Mouse (Mus musculus): ENCODE data around the gene Necab3. TPM values are rescaled to one million over a fixed set of nuclear protein-coding genes. Genes with fewer than 3 reads are reported as not detected.
A peak's percentile ranks its signal among the peaks of the same experiment; 100 is the strongest.

Necab3 gene
- polyA plus RNA-seq, 1 experiment from 2014 or later = 10.4 TPM

- no peaks in the 10 kb centered on the region for H3K9me3 ChIP-seq (ENCODE audit: control insufficient read depth, low read length)
- DNase-seq (ENCODE audit: low spot score) (peak; percentile 70), ATAC-seq (ENCODE audit: insufficient read depth, low FRiP score, low TSS enrichment) (no peak; the same call in 1 of the 2 replicates)
- 0 out of 2 replicates have a peak overlapping the region, but pooled peaks have one; percentile 6 for H3K4me3 ChIP-seq (ENCODE audit: low read depth, low read length)
- H3K27ac ChIP-seq (ENCODE audit: low read depth, low read length) = no peak overlapping the region
- 25% methylated on average over 27 of the region's 27 CpGs for WGBS
- peak overlapping the region; percentile 14; the same call in 1 of the 2 replicates for H3K4me2 ChIP-seq (ENCODE audit: low read depth)
- no peaks in the 10 kb centered on the region for H3K36me3 ChIP-seq (ENCODE audit: control insufficient read depth, insufficient read depth, low read length)
- peaks cover 13% of the 10 kb centered on the region; the same call in 1 of the 2 replicates for H3K27me3 ChIP-seq (ENCODE audit: control insufficient read depth, insufficient read depth, low read length)
- peaks cover 11% of the 10 kb centered on the region for H3K4me1 ChIP-seq (ENCODE audit: control insufficient read depth, insufficient read depth, low read length)
- H3K9ac ChIP-seq (ENCODE audit: low read length) = no peak overlapping the region; the same call in 1 of the 2 replicates
Observed at GRCm38 (mm10) chr2:154552424-154552907, 6.2 kb downstream of the Necab3 start.

DNA sequence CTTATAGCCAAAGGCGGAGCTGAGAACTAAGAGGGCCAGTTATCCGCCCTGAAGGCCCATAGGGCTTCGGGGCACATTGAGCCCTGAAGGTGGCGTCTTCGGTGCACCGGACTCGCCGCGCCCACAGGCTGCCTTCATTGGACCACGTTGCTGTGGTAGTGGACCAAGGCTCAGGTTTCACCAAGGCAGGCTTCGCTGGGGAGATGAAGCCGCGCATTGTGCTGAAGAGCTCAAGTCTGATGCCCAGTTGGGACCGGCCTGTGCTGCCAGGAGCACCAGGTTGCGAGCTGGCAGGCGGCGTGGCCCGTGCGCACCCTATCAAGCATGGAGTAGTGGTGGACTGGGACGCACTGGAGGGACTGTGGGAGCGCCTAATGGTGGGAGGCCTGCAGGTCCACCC, 6.8 kb downstream of the Necab3 start:
- peak overlapping the region; percentile 14; the same call in 1 of the 2 replicates for H3K4me2 ChIP-seq (ENCODE audit: low read depth)
- ATAC-seq (ENCODE audit: insufficient read depth, low FRiP score, low TSS enrichment) = no peak
- no peak overlapping the region for H3K27ac ChIP-seq (ENCODE audit: low read depth, low read length)
- peaks cover 9% of the 10 kb centered on the region for H3K4me1 ChIP-seq (ENCODE audit: control insufficient read depth, insufficient read depth, low read length)
- peaks cover 13% of the 10 kb centered on the region; the same call in 1 of the 2 replicates for H3K27me3 ChIP-seq (ENCODE audit: control insufficient read depth, insufficient read depth, low read length)
- H3K36me3 ChIP-seq (ENCODE audit: control insufficient read depth, insufficient read depth, low read length) = no peaks in the 10 kb centered on the region
- H3K4me3 ChIP-seq (ENCODE audit: low read depth, low read length) = no peak overlapping the region
- no peak overlapping the region for H3K9ac ChIP-seq (ENCODE audit: low read length)
- no peaks in the 10 kb centered on the region for H3K9me3 ChIP-seq (ENCODE audit: control insufficient read depth, low read length)
- 21% methylated on average over 21 of the region's 21 CpGs for WGBS
- no peak for DNase-seq (ENCODE audit: low spot score)

GRCm38 (mm10) chr2:154551476-154551875, 7.2 kb downstream of the Necab3 start, which contains the start of gene Actl10:
Gene Actl10, plus strand, starts transcription at chr2:154551776.
- Histone ChIP-seq H3K4me3 (ENCODE audit: low read depth, low read length) (0 out of 2 replicates have a peak within 1 kb of the TSS, but pooled peaks have one; percentile 6), H3K9me3 (ENCODE audit: control insufficient read depth, low read length) (no peaks in the 10 kb centered on the region), H3K9ac (ENCODE audit: low read length) (no peak within 1 kb of the TSS; the same call in 1 of the 2 replicates), H3K27ac (ENCODE audit: low read depth, low read length) (no peak within 1 kb of the TSS), H3K4me2 (ENCODE audit: low read depth) (peak within 1 kb of the TSS; percentile 14; the same call in 1 of the 2 replicates), H3K36me3 (ENCODE audit: control insufficient read depth, insufficient read depth, low read length) (no peaks in the 10 kb centered on the region), H3K4me1 (ENCODE audit: control insufficient read depth, insufficient read depth, low read length) (peaks cover 9% of the 10 kb centered on the region), H3K27me3 (ENCODE audit: control insufficient read depth, insufficient read depth, low read length) (peaks cover 13% of the 10 kb centered on the region; the same call in 1 of the 2 replicates)
- ATAC-seq (ENCODE audit: insufficient read depth, low FRiP score, low TSS enrichment) (no peak), DNase-seq (ENCODE audit: low spot score) (no peak)
- 83% methylated on average over 4 of the region's 4 CpGs for WGBS

GRCm38 (mm10) chr2:154550937-154551336, 7.8 kb downstream of the Necab3 start:
- peaks cover 13% of the 10 kb centered on the region; the same call in 1 of the 2 replicates for H3K27me3 ChIP-seq (ENCODE audit: control insufficient read depth, insufficient read depth, low read length)
- WGBS = 78% methylated on average over 2 of the region's 2 CpGs
- DNase-seq (ENCODE audit: low spot score) = no peak

GRCm38 (mm10) chr2:154549886-154550189, 8.9 kb downstream of the Necab3 start:
- Histone ChIP-seq H3K9me3 (ENCODE audit: control insufficient read depth, low read length) (no peaks in the 10 kb centered on the region), H3K9ac (ENCODE audit: low read length) (peak overlapping the region; percentile 59; the same call in 1 of the 2 replicates), H3K4me1 (ENCODE audit: control insufficient read depth, insufficient read depth, low read length) (peaks cover 9% of the 10 kb centered on the region), H3K4me2 (ENCODE audit: low read depth) (peak overlapping the region; percentile 71), H3K36me3 (ENCODE audit: control insufficient read depth, insufficient read depth, low read length) (no peaks in the 10 kb centered on the region), H3K27me3 (ENCODE audit: control insufficient read depth, insufficient read depth, low read length) (peaks cover 13% of the 10 kb centered on the region; the same call in 1 of the 2 replicates), H3K27ac (ENCODE audit: low read depth, low read length) (no peak overlapping the region), H3K4me3 (ENCODE audit: low read depth, low read length) (peak overlapping the region; percentile 37; the same call in 1 of the 2 replicates)
- 15% methylated on average over 20 of the region's 20 CpGs for WGBS
- ATAC-seq (ENCODE audit: insufficient read depth, low FRiP score, low TSS enrichment) (no peak), DNase-seq (ENCODE audit: low spot score) (no peak)

More at GRCm38 (mm10) chr2:154550937-154551336, 7.8 kb downstream of the Necab3 start:
- no peaks in the 10 kb centered on the region for H3K9me3 ChIP-seq (ENCODE audit: control insufficient read depth, low read length)
- no peak overlapping the region for H3K4me3 ChIP-seq (ENCODE audit: low read depth, low read length)
- H3K36me3 ChIP-seq (ENCODE audit: control insufficient read depth, insufficient read depth, low read length) = no peaks in the 10 kb centered on the region
- peaks cover 9% of the 10 kb centered on the region for H3K4me1 ChIP-seq (ENCODE audit: control insufficient read depth, insufficient read depth, low read length)
- no peak overlapping the region for H3K27ac ChIP-seq (ENCODE audit: low read depth, low read length)
- no peak overlapping the region for H3K9ac ChIP-seq (ENCODE audit: low read length)
- ATAC-seq (ENCODE audit: insufficient read depth, low FRiP score, low TSS enrichment) = no peak
- H3K4me2 ChIP-seq (ENCODE audit: low read depth) = no peak overlapping the region

GRCm38 (mm10) chr2:154549127-154549885, 9.4 kb downstream of the Necab3 start:
- DNase-seq (ENCODE audit: low spot score) (peak; percentile 86), ATAC-seq (ENCODE audit: insufficient read depth, low FRiP score, low TSS enrichment) (peak; percentile 61)
- under 1% methylated on average over 48 of the region's 48 CpGs for WGBS
- H3K36me3 ChIP-seq (ENCODE audit: control insufficient read depth, insufficient read depth, low read length) = no peaks in the 10 kb centered on the region
- H3K27ac ChIP-seq (ENCODE audit: low read depth, low read length) = no peak overlapping the region
- peaks cover 13% of the 10 kb centered on the region; the same call in 1 of the 2 replicates for H3K27me3 ChIP-seq (ENCODE audit: control insufficient read depth, insufficient read depth, low read length)
- peak overlapping the region; percentile 37 for H3K4me3 ChIP-seq (ENCODE audit: low read depth, low read length)
- no peaks in the 10 kb centered on the region for H3K9me3 ChIP-seq (ENCODE audit: control insufficient read depth, low read length)
- peak overlapping the region; percentile 59 for H3K9ac ChIP-seq (ENCODE audit: low read length)
- H3K4me1 ChIP-seq (ENCODE audit: control insufficient read depth, insufficient read depth, low read length) = peaks cover 9% of the 10 kb centered on the region
- peak overlapping the region; percentile 71 for H3K4me2 ChIP-seq (ENCODE audit: low read depth)

- Histone ChIP-seq H3K4me3 (ENCODE audit: low read depth, low read length) (no peak overlapping the region), H3K36me3 (ENCODE audit: control insufficient read depth, insufficient read depth, low read length) (no peaks in the 10 kb centered on the region), H3K9ac (ENCODE audit: low read length) (no peak overlapping the region), H3K4me1 (ENCODE audit: control insufficient read depth, insufficient read depth, low read length) (peaks cover 9% of the 10 kb centered on the region), H3K9me3 (ENCODE audit: control insufficient read depth, low read length) (no peaks in the 10 kb centered on the region), H3K27ac (ENCODE audit: low read depth, low read length) (no peak overlapping the region), H3K4me2 (ENCODE audit: low read depth) (no peak overlapping the region), H3K27me3 (ENCODE audit: control insufficient read depth, insufficient read depth, low read length) (peaks cover 13% of the 10 kb centered on the region; the same call in 1 of the 2 replicates)
- DNase-seq (ENCODE audit: low spot score) = no peak
- 30% methylated on average over 3 of the region's 3 CpGs for WGBS
- ATAC-seq (ENCODE audit: insufficient read depth, low FRiP score, low TSS enrichment) = 0 out of 2 replicates have a peak, but pooled peaks have one; percentile 6
Observed at GRCm38 (mm10) chr2:154548688-154549087, 10.0 kb downstream of the Necab3 start.

DNA sequence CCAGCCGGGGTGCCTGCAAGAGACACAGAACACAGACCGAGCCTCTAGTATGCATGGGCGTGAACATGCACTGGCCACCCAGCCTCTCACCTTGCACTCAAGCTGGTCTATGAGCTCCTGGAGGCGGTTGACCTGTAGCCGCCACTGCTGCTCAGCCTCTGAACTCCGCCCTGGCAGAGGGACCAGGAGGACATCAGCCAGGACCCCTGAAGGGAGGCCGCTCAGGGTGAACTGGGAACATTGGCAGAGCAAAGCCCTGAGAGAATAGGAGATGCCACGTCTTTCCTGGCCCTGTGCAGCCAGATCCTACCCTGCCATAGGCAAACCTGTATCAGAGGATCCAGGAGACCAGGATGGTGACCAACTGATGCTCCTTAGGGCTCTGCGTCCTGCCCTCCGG, 12.0 kb downstream of the Necab3 start, which contains the start of gene 1700003F12Rik:
Gene 1700003F12Rik, plus strand, starts transcription at position 375 of the 400 bp plus-strand sequence.
- Histone ChIP-seq H3K9ac (ENCODE audit: low read length) (no peak within 1 kb of the TSS), H3K4me3 (ENCODE audit: low read depth, low read length) (no peak within 1 kb of the TSS), H3K4me1 (ENCODE audit: control insufficient read depth, insufficient read depth, low read length) (peaks cover 3% of the 10 kb centered on the region; the same call in 1 of the 2 replicates), H3K27ac (ENCODE audit: low read depth, low read length) (no peak within 1 kb of the TSS), H3K36me3 (ENCODE audit: control insufficient read depth, insufficient read depth, low read length) (no peaks in the 10 kb centered on the region), H3K9me3 (ENCODE audit: control insufficient read depth, low read length) (no peaks in the 10 kb centered on the region), H3K27me3 (ENCODE audit: control insufficient read depth, insufficient read depth, low read length) (peaks cover 11% of the 10 kb centered on the region; the same call in 1 of the 2 replicates), H3K4me2 (ENCODE audit: low read depth) (no peak within 1 kb of the TSS)
- DNase-seq (ENCODE audit: low spot score) (no peak), ATAC-seq (ENCODE audit: insufficient read depth, low FRiP score, low TSS enrichment) (no peak)
- WGBS = 91% methylated on average over 10 of the region's 10 CpGs

Measured in neural tube, embryonic 11.5 days (tissue).